Mouse (Mus musculus) megakaryocyte, embryonic 14.5 days (primary cell): ENCODE measurements at regions not wholly inside any gene's neighbourhood (a gene's known extent, or its start where the extent isn't known, plus 50 kb on each side); places are given as distances from the start of the nearest gene placed in this dataset.

ENCODE experiments used
- FLI1 ChIP-seq: IDR thresholded peaks from 2 replicates; pipeline ENCODE4 v1.6.1; 2012; ENCODE audit warnings: low read length, inconsistent platforms, mixed read lengths
- GATA1 ChIP-seq: IDR thresholded peaks from 3 replicates; pipeline ENCODE4 v1.6.1; 2012; ENCODE audit warnings: mixed read lengths, low read length, inconsistent platforms, borderline replicate concordance

DNA sequence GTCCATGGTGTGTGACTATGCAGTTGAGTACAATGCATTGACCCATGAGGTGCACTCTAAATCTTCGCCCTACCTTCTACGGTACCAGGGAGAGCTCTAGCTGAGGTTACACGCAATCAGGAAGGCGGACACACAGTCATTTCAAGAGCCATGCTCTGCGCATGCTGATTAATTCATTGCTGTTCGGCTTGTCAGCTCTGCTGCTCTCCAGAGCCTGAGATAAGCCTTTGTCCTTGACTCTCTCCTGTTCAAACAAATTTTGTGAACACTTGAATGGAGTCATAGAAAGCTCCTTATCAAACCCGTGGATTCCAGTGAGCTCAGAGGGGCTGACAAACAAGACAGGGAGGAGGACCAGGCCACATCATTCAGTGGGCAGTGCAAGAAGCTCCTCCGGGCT, 304.8 kb upstream of the Zmiz1 start:
- TF ChIP-seq FLI1 (no peak), GATA1 (no peak)
